Mouse (Mus musculus): ENCODE measurements at regions not wholly inside any gene's neighbourhood (a gene's known extent, or its start where the extent isn't known, plus 50 kb on each side); places are given as distances from the start of the nearest gene placed in this dataset.

- no peak for DNase-seq (ENCODE audit: low spot score)
Measured at GRCm38 (mm10) chrX:129272135-129272534, 477.4 kb upstream of the Diaph2 start.

DNA sequence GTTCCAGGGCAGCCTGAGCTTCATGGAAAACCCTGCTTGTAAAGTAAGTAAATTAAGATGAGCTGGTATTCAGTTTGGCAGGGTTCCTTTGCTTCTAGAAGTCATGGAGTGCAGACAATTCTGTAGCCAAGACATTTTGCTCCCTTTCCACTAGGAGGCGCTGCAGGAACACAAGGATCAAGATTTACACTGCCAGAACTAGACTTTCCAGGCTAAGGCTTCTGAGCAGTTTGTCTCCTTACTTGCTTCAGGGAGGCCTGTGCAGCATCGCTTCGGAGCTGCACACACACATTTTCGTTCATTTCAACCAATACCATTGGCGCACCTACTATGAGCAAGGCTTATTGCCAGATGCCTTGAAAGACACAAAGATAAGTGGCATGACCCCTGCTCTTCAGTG lies 445.6 kb upstream of the Diaph2 start:
- DNase-seq (ENCODE audit: low spot score) = peak; percentile 74

- DNase-seq (ENCODE audit: low spot score) = no peak
Measured at GRCm38 (mm10) chrX:129309380-129309779, 440.2 kb upstream of the Diaph2 start.

- DNase-seq (ENCODE audit: low spot score) = no peak
Measured at GRCm38 (mm10) chrX:129329441-129329840, 420.1 kb upstream of the Diaph2 start.

- DNase-seq (ENCODE audit: low spot score) = no peak
Measured at GRCm38 (mm10) chrX:129332810-129333209, 416.7 kb upstream of the Diaph2 start.

Data from retina, embryonic 14.5 days (tissue).